Comparison of ENCODE assay signal across 14 mouse cellular contexts in genomic region chr10:93742598-93742997, GRCm38 (mm10).
A peak's percentile ranks its signal among the peaks of the same experiment; 100 is the strongest.
DNase-seq lines count a peak whose midpoint lies in the region; ATAC-seq lines count a peak whose summit lies in the region.
"Had no signal": no experiment of that assay in that cellular context is flagged by ENCODE, and none has a peak within 500 bp of the region (broad histone marks: within the 10 kb centered on the region; RNA-seq: fewer than 3 reads in every experiment).

No protein-coding gene starts in this region.

- no peak overlapping the region for H3K9ac ChIP-seq in kidney, embryonic 15.5 days
- H3K9ac ChIP-seq: liver, embryonic 15.5 days had no signal

- no peaks in the 10 kb centered on the region for H3K36me3 ChIP-seq in kidney, embryonic 15.5 days
- H3K36me3 ChIP-seq: liver, embryonic 15.5 days had no signal

- H3K27me3 ChIP-seq in kidney, embryonic 15.5 days, result no peaks in the 10 kb centered on the region
- H3K27me3 ChIP-seq: liver, embryonic 15.5 days had no signal

- H3K9me3 ChIP-seq in kidney, embryonic 15.5 days (replicated peaks), result no peaks in the 10 kb centered on the region
- H3K9me3 ChIP-seq: hindbrain, embryonic 10.5 days; liver, embryonic 15.5 days had no signal

- WGBS in kidney, embryonic 15.5 days, result 78% methylated on average over 6 of the region's 6 CpGs

- H3K4me3 ChIP-seq in kidney, embryonic 15.5 days (replicated peaks), result no peak overlapping the region
- H3K4me3 ChIP-seq: hindbrain, embryonic 10.5 days; liver, embryonic 15.5 days had no signal

- no peaks in the 10 kb centered on the region for H3K4me1 ChIP-seq in kidney, embryonic 15.5 days
- H3K4me1 ChIP-seq: hindbrain, embryonic 10.5 days had no signal

- no peak for ATAC-seq in kidney, embryonic 15.5 days (replicated peaks; ENCODE audit: low FRiP score)
- peak; percentile 84 for ATAC-seq in cerebellum, adult (ENCODE audit: insufficient number of reproducible peaks, low FRiP score, low TSS enrichment)
- peak; percentile 56; the same call in 1 of the 2 replicates for ATAC-seq in common myeloid progenitor, adult 5-6 weeks (replicated peaks; ENCODE audit: low read depth, poor library complexity, severe bottlenecking)

- peak; percentile 46 for DNase-seq in kidney, adult 9 months
- peak; percentile 5 for DNase-seq in CD4-positive helper T cell, adult 2 months (ENCODE audit: low read depth, low spot score)
- DNase-seq in adrenal gland, adult 8-10 months, result no peak
- no peak for DNase-seq in spleen, postnatal 14 days (ENCODE audit: low spot score in 2 of 2)
- DNase-seq: adrenal gland, postnatal 14 days; right cerebral cortex, adult 18-20 months; thymus, postnatal 4 days had no signal

- no peak overlapping the region for H3K4me2 ChIP-seq in kidney, embryonic 15.5 days
- H3K4me2 ChIP-seq: heart, embryonic 11.5 days; liver, embryonic 15.5 days; midbrain, embryonic 11.5 days had no signal

- no peak overlapping the region for H3K27ac ChIP-seq in kidney, embryonic 15.5 days
- H3K27ac ChIP-seq: hindbrain, embryonic 10.5 days; liver, embryonic 15.5 days had no signal

Comparison
In these comparisons a context has a peak if more than half of its experiments do, and no peak if none do; other contexts are left out.
1. DNase-seq: peak in kidney, adult 9 months (single experiment) and CD4-positive helper T cell, adult 2 months (single experiment); none in adrenal gland, adult 8-10 months (single experiment) and spleen, postnatal 14 days (0 of 2).